Mouse (Mus musculus) megakaryocyte-erythroid progenitor cell, adult 5-6 weeks (primary cell): ENCODE measurements around the gene Anxa6. TPM values are rescaled to one million over a fixed set of nuclear protein-coding genes. Genes with fewer than 3 reads are reported as not detected.
A peak's percentile ranks its signal among the peaks of the same experiment; 100 is the strongest.
"Not testable (repeated sequence)": the region's sequence is repeated elsewhere in the genome, so short reads cannot be mapped to it uniquely, and the experiment has no call there.

ENCODE experiments used
- ATAC-seq: replicated peaks from 2 replicates; pipeline ENCODE4 v1.8.0; 2016; ENCODE audit warnings: mild to moderate bottlenecking, inconsistent platforms; ENCODE audit not compliant: severe bottlenecking, poor library complexity, low FRiP score, low TSS enrichment
- total RNA-seq, 2 experiments: library from RNA; stranded (forward) in 1 of 2; stranded (reverse) in 1 of 2; fragments of 200-1000, 215-1000 nt in 1 of 2; fragments of >200 nt in 1 of 2; fragmentation: Nextera tagmentation in 1 of 2; gene quantifications; 2 replicates each; pipeline ENCODE4 v1.2.3; 2014 to 2017

Anxa6 gene
- total RNA-seq, 2 experiments from 2014 or later: 18.3 to 26.7 TPM

- no peak for ATAC-seq
These were observed 61.1 kb downstream of the Anxa6 start for GRCm38 (mm10) chr11:54972049-54972723.

- no peak for ATAC-seq
These were observed 61.7 kb downstream of the Anxa6 start for GRCm38 (mm10) chr11:54971365-54972048.

GRCm38 (mm10) chr11:54965234-54965633, 68.0 kb downstream of the Anxa6 start:
- ATAC-seq: no peak

DNA sequence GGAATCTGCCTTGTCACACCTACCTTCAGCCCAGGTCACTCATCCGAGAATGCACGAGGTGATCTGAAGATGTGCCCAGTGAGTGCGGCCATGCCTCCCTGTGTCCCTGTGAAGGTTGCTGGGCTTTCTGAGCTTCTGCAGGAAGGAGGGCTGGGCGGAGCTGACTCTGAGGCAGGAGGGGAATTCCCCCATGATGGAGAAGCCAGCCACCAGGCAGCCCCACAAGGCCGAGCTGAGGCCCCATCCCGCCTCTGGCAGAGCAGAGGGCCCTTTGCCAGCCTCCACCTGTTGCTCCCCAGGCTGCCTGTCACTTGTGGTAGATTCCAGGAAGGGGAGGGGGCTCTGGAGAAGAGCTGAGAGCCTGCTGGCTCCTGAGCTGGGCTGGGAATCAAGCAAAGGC, 70.4 kb downstream of the Anxa6 start, which contains the start of gene Tnip1:
Gene Tnip1 (minus strand): TSS at position 108 of the 400 bp plus-strand sequence.
- 0 out of 2 replicates have a peak, but pooled peaks have one; percentile 13 for ATAC-seq

DNA sequence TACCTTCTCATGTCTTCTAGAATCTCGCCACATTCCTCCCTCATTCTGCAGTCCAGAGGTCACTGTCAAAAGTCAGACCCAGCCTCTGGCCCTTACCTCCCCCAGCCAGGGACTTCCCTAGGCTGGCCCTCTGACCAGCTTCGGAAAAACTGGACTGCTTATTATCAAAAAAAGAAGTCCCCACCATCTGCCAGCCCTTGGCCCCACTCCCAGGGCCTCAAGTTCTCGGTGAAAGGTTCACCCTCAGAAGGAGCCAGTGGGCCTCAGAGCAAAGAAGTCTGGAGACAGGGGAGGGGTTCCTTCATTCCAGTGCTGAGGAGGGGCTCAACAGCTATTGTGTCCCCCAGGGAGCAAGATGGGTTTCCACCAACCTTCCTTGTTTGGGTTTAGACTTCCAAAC, 71.3 kb downstream of the Anxa6 start:
- ATAC-seq: peak; percentile 35; the same call in 1 of the 2 replicates

DNA sequence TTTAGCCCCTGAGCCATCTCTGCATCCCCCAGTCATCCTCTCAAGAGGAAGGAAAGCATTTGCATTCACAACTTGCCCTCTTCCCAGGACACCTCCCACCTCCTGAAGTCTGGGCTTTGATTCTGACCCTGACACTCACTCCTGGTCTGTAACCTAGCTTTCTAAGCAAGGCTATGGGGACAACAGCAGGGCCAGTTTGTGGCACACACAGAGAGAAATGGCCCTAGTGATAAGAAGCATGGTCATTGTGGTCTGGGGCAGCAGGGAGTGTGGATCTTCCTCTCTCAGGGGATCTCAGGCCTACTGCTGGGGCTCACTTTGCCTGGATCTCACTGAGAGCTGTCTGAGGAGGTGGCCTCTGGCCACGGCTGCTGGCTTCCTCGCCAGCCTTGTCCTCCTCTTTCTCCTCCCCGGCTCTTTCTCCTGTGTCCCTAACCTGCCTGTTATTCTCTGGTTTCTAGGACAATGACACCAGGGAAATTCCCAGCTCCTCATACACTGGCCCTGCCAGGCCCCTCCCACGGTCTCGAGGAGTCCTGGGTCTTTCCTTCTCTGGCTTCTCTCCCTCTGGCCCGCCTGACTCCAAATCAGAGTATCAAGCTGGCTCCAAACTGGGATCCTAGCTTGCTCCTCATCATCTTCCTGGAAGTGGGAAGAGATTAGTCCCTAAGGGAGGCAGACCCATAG, 71.9 kb downstream of the Anxa6 start:
- ATAC-seq: no peak

DNA sequence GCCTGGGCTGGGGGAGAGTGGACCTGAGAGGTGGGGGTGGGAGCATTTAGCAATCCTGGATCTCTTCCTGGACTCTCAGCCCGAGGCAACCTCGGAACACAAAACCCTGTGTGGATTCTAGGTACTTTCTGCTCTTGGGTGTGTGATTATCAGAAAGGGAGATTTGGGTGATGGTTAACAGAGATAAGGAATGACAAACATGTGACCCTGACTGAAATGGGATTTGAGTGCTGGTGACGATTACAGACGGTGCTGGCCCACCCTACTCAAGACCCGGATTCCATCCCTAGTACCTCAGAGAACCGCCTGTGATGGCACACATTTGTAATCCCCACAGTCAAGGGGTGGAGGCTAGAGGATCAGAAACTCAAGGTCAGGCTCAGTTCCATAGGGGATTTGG, 73.0 kb downstream of the Anxa6 start:
- no peak for ATAC-seq

- ATAC-seq: peak; percentile 40
These were observed 74.6 kb downstream of the Anxa6 start for GRCm38 (mm10) chr11:54958571-54959073.

GRCm38 (mm10) chr11:54957708-54958107, 75.5 kb downstream of the Anxa6 start:
- ATAC-seq: not testable (repeated sequence)

- ATAC-seq: no peak
These were observed 76.3 kb downstream of the Anxa6 start for GRCm38 (mm10) chr11:54956912-54957311.

DNA sequence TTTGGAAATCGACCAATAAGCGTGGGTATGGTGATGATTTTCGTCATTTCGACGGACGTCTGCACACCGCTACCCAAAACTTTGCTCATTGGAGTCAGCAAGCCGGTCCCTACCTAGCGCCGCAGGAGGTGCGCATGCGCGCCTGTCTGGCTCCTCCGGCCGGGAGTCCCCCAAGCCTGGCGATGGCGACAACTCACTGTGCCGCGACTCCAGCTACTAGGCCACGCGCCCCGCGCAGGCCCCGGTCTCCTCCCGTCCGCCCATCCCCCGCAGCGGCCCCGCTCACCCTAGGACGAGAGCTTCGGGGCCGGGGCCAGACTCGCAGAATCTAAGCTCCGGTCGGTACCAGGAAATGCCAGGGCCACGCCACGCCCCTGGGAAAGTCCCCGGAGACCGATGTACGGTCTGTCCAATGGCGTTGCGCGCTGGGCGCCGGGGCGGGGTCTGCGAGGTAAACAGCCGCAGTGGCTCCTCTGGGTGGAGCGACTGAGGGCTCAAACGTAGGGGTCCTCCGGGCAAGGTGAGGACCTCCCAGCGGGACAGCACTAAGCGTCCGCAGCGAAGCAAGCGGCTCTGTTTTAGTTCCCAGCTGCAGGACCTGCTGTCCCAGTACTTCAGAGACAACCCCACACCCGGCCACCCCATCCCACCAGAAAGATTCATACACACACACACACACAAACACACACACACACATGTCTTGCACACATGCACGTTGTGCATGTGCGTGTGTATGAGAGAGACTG, 77.3 kb downstream of the Anxa6 start:
- peak; percentile 91 for ATAC-seq

DNA sequence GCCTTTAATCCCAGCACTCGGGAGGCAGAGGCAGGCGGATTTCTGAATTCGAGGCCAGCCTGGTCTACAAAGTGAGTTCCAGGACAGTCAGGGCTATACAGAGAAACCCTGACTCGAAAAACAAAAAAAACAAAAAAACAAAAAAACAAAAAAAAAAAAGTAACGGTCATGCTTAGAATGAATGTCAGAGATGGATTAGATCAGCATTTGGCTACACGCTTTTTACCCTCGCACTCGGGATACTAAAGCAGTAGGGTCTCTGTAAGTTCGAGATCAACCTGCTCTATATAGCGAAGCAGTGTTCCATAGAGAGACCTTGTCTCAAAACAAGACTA, 77.9 kb downstream of the Anxa6 start:
- not testable (repeated sequence) for ATAC-seq

DNA sequence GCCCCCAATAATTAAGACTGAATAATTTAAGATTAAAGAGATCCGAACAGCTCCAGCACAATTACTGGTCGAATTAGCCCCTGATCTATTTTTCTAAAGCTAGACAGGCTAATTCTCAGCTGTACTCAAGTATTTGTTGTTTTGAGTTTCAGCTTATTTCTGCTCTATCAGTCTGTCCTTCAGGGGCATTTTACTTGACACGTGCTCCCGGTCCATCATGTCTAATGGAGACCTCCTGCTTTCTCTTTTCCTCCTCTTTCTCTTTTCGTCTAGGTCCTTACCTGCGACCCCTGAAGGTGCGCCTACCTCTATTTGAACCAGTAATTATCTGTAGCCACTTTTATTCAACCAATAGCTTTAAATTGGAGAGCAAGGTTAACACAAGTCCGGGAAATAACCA, 78.5 kb downstream of the Anxa6 start:
- ATAC-seq: no peak

- no peak for ATAC-seq
These were observed 79.2 kb downstream of the Anxa6 start for GRCm38 (mm10) chr11:54953993-54954446.

DNA sequence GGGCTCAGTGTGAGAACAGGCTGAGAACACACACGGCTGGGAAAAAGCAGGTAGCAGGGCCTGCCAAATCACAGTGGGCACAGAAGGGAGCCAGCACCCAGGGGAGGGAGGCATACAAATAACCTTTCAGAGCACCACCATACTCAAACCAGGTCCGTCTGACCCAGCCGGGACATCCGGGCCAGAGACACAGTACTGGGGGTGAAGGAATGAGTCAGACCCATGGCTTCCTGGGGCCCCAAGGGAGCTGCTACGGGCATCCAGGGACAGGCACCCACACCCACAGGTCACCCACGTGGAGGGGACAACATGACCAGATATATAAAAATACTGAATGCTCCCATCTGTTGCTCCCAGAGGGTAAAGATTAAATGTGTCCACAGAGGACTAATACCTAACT, 80.6 kb downstream of the Anxa6 start:
- ATAC-seq: no peak

GRCm38 (mm10) chr11:54950684-54951083, 82.6 kb downstream of the Anxa6 start:
- ATAC-seq: no peak

- no peak for ATAC-seq
These were observed 83.5 kb downstream of the Anxa6 start for GRCm38 (mm10) chr11:54949717-54950116.

GRCm38 (mm10) chr11:54944702-54945101, 88.5 kb downstream of the Anxa6 start:
- no peak for ATAC-seq

GRCm38 (mm10) chr11:54940056-54940455, 93.2 kb downstream of the Anxa6 start:
- no peak for ATAC-seq

DNA sequence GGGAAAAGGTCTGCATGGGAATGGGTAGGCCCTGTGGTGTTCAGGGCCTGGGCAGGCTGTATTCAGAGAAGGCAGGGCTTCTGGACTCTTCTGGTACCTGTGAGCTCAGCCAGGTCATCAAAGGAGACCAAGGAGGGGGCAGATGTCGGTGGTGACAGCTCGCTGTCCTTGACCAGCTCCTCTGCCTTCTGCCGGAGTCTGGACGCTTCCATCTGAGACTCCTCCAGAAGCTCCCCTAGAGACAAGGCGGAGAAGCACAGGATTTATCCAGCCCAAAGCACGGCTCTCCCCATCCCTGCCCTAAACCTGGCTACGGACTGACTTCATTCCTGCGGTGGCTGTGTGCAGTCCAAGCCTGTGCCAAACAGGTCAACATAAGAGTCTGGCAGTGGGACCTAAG, 93.7 kb downstream of the Anxa6 start:
- no peak for ATAC-seq
